Mouse (Mus musculus) E14TG2a.4 (cell line): ENCODE results near the gene Hpcal1.

Experiments
- CTCF ChIP-seq: conservative IDR thresholded peaks from 2 replicates; pipeline ENCODE4 v1.5.1; 2014; ENCODE audit warnings: low read length
- NANOG ChIP-seq: IDR thresholded peaks from 2 replicates; pipeline ENCODE4 v1.6.1; 2014; ENCODE audit warnings: borderline replicate concordance, low read length, mixed read lengths
- POU5F1 ChIP-seq: IDR thresholded peaks from 2 replicates; pipeline ENCODE4 v1.6.1; 2014; ENCODE audit warnings: low read length, borderline replicate concordance

DNA sequence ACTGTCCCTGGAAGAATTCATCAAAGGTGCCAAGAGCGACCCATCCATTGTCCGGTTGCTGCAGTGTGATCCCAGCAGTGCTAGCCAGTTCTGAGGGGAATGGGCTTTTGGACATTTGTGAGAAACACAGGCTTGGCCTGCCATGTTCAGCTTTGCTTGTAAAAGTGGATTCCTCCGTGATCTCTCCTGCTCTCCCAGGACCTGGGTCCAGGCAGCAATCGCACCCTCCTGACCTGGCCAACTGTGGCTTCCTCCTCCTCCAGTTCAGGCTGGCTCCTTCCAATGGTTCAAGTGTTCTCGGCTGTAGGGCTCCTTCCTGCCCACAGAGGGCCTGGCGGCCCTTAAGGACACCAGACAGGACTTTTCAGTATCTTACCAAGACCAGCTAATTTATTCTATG is 100.5 kb downstream of the Hpcal1 start:
- no peak for TF ChIP-seq CTCF
- TF ChIP-seq NANOG, result no peak
- TF ChIP-seq POU5F1, result no peak
